Mouse (Mus musculus) intestine, embryonic 14.5 days (tissue): ENCODE measurements at regions not wholly inside any gene's neighbourhood (a gene's known extent, or its start where the extent isn't known, plus 50 kb on each side); places are given as distances from the start of the nearest gene placed in this dataset.

Experiments used
- ATAC-seq: fragments of 200-750 bp; cut with Nextera tagmentation; replicated peaks from 2 replicates; pipeline ENCODE4 v1.8.0; 2017; ENCODE audit warnings: low read depth, moderate number of reproducible peaks, moderate TSS enrichment, moderate library complexity; ENCODE audit not compliant: low FRiP score, low TSS enrichment
- DNase-seq: peaks from one replicate; pipeline ENCODE4 v3.0.0-alpha.2; 2018; ENCODE audit warnings: low spot score
- H3K27ac ChIP-seq: fragments of 300-500 bp; sonication (generic); 2 replicates; pipeline ENCODE4 v1.5.1; 2014; ENCODE audit warnings: low read depth, mild to moderate bottlenecking, control low read depth
- H3K27me3 ChIP-seq: fragments of 300-500 bp; sonication (generic); replicated peaks from 2 replicates; pipeline ENCODE4 v1.6.1; 2014; ENCODE audit warnings: low read length, control low read depth; ENCODE audit not compliant: control insufficient read depth, insufficient read depth
- H3K36me3 ChIP-seq: fragments of 300-500 bp; sonication (generic); 2 replicates; pipeline ENCODE4 v1.6.1; 2014; ENCODE audit warnings: low read length, control low read depth; ENCODE audit not compliant: control insufficient read depth, insufficient read depth
- H3K4me1 ChIP-seq: fragments of 300-500 bp; sonication (generic); replicated peaks from 2 replicates; pipeline ENCODE4 v1.6.1; 2014; ENCODE audit warnings: low read length, control low read depth, mixed read lengths; ENCODE audit not compliant: control insufficient read depth, insufficient read depth
- H3K4me2 ChIP-seq: fragments of 300-500 bp; sonication (generic); 2 replicates; pipeline ENCODE4 v1.6.1; 2014; ENCODE audit warnings: low read length
- H3K4me3 ChIP-seq: fragments of 300-500 bp; sonication (generic); 2 replicates; pipeline ENCODE4 v1.5.1; 2014; ENCODE audit warnings: low read depth, low read length, control low read depth, mixed read lengths
- H3K9ac ChIP-seq: fragments of 300-500 bp; sonication (generic); 2 replicates; pipeline ENCODE4 v1.6.1; 2014; ENCODE audit warnings: mild to moderate bottlenecking, low read length
- H3K9me3 ChIP-seq: fragments of 300-500 bp; sonication (generic); 2 replicates; pipeline ENCODE4 v1.6.1; 2016; ENCODE audit warnings: low read length, control low read depth; ENCODE audit not compliant: control insufficient read depth
- WGBS: fragments of 180-500 bp; shearing (Covaris S2); extraction: QIAGEN DNeasy Blood & Tissue Kit; methylation state at CpG from one replicate; pipeline ENCODE4 v1.1.7; 2014; 5-methylcytosine and 5-hydroxymethylcytosine counted together

DNA sequence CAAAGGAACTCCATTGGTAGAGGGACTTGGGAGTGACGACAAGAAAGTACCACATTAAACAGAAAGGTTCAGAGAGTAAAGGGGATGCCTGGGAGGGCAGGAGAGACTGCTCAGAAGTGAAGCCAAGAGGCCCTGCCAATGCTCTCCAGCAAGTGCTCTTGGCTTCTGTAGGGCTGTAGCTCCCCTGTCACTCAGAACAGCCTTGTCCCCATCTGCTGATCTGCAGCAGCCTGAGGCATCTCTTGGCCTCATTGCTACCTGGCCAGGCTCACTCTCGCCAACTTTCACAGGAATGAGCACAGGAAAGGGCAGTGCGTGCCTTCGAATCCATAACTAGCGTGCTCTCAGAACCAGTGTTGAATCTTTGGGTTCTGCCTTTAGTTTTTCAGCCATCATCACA lies 205.2 kb upstream of the Gm10295 start:
- DNase-seq (no peak), ATAC-seq (no peak)
- Histone ChIP-seq H3K9me3 (no peaks in the 10 kb centered on the region), H3K4me1 (no peaks in the 10 kb centered on the region), H3K4me2 (no peak overlapping the region), H3K27me3 (no peaks in the 10 kb centered on the region), H3K36me3 (no peaks in the 10 kb centered on the region), H3K9ac (no peak overlapping the region), H3K27ac (no peak overlapping the region), H3K4me3 (no peak overlapping the region)
- WGBS = 89% methylated on average over 5 of the region's 5 CpGs

DNA sequence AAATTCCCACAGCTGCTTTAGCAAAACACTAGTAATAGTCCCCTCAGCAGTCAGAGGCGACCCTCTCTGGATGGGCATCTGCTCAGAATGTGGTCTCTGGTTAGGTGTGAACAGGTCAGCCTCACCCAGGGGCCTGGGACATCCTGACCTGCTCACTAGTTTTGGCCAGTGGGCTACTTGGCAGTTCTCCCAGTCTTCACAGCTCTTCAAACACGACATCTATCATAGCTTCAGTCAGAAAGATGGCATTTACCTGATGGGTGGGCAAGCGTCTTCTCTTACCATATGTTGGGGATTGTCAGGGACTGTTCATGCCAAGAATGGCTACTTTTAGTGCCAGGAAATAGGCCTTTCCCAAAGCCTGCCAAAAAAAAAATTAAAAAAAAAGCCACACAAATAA lies 204.2 kb upstream of the Gm10295 start:
- 85% methylated on average over 3 of the region's 3 CpGs for WGBS
- ATAC-seq = no peak
- H3K4me3 ChIP-seq = no peak overlapping the region
- H3K9ac ChIP-seq = no peak overlapping the region
- no peaks in the 10 kb centered on the region for H3K27me3 ChIP-seq
- H3K4me2 ChIP-seq = no peak overlapping the region
- H3K9me3 ChIP-seq = no peaks in the 10 kb centered on the region
- H3K36me3 ChIP-seq = no peaks in the 10 kb centered on the region
- H3K4me1 ChIP-seq = no peaks in the 10 kb centered on the region
- H3K27ac ChIP-seq = no peak overlapping the region
- DNase-seq = no peak

DNA sequence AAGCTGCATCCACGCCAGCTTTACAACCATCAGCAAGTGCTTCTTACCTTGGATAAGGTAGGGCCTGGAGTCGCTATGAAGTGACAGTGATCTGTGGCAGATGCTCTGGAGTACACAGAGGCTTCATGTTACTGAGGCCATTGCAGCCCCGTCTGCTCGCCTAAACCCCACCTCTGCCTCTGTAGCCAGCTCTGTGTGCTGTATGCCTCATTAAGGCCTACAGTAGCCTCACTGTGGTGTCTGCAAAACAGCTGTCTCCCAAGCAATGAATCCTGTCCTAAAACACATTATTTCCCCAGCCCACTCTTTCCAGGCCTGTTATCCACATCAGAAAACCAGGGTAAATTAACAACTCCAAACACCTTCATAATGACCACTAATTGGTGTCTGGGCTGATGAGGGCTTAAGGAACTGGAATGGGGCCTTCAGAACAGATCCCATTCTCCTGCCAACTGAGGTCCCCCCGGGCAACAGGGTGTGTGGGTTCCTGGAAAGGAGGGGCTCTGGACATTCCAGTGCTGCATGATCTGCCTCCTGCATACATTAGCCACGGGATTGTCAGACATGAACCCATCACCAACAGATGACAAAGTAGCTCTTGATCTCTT lies 195.4 kb upstream of the Gm10295 start:
- ATAC-seq (no peak), DNase-seq (no peak)
- 54% methylated on average over 6 of the region's 6 CpGs for WGBS
- H3K4me2 ChIP-seq = no peak overlapping the region
- H3K27ac ChIP-seq = no peak overlapping the region
- no peaks in the 10 kb centered on the region for H3K27me3 ChIP-seq
- no peak overlapping the region for H3K4me3 ChIP-seq
- H3K9me3 ChIP-seq = no peaks in the 10 kb centered on the region
- H3K9ac ChIP-seq = no peak overlapping the region
- no peaks in the 10 kb centered on the region for H3K4me1 ChIP-seq
- no peaks in the 10 kb centered on the region for H3K36me3 ChIP-seq

DNA sequence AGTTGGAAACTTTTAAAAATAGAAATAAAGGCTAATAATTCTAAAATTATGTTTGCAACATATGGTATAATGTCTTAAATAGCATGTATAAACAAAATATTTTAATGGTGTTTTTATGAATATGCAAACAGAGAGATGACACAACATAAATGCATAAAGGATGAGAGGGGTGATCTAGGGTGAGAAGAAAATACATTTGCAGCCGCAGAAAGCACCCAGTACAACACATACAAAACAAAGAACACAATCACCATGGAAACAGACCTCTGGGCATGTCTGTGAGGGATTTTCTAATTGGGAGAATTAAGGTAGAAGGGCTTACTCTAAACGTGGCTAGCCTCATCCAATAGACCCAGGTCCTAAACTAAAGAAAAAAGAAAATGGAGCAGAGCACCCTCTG lies 190.2 kb upstream of the Gm10295 start:
- WGBS = 69% methylated on average over 2 of the region's 2 CpGs
- H3K4me3 ChIP-seq = no peak overlapping the region

DNA sequence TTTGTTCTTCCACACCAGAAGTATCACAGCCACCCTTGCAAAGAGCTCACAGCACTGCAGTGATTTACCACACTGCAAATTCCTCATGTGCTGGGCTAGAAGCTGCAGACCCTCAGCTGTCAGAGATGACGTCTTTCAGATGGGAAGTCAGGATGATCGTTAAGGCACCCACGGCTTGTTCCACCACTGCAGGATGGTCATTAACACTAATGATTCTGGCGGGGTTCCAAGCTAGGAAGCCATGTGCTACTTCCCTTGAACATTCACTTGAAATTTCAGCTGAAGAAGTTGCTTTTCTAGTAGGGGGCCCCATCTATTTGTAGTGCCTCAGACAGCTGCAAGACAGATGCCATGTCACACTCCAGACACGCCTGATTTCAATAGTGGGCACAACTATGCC lies 181.8 kb upstream of the Gm10295 start:
- H3K27me3 ChIP-seq = no peaks in the 10 kb centered on the region
- no peak overlapping the region for H3K4me3 ChIP-seq
- DNase-seq (no peak), ATAC-seq (0 out of 2 replicates have a peak, but pooled peaks have one; percentile 47)
- H3K9ac ChIP-seq = no peak overlapping the region
- 22% methylated on average over 5 of the region's 5 CpGs for WGBS
- H3K27ac ChIP-seq = no peak overlapping the region
- H3K4me2 ChIP-seq = no peak overlapping the region
- no peaks in the 10 kb centered on the region for H3K36me3 ChIP-seq
- no peaks in the 10 kb centered on the region for H3K9me3 ChIP-seq
- H3K4me1 ChIP-seq = peaks cover 8% of the 10 kb centered on the region

More for the DNA sequence above, 190.2 kb upstream of the Gm10295 start:
- Histone ChIP-seq H3K27me3 (no peaks in the 10 kb centered on the region), H3K4me2 (no peak overlapping the region), H3K9me3 (no peaks in the 10 kb centered on the region), H3K27ac (no peak overlapping the region), H3K4me1 (no peaks in the 10 kb centered on the region), H3K36me3 (no peaks in the 10 kb centered on the region), H3K9ac (no peak overlapping the region)
- ATAC-seq (no peak), DNase-seq (no peak)

DNA sequence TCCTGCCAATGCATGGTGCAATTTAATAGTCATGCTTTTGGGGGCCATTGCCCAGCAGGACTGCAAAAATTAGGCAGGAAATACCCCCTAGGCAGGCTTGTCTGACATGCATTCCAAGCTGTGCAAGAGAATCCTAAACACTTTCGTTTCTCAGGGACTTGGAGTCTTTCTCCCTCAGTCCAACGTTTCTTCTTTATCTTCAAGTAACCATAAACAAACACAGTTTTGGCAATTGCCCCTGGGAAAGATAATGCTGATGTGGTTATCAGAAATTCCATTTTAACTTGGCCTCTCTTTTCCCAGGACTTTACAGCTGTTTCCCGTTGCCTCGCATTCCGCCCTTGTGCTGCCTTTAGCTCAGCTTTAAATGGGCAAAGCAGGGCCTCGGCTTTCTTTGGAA lies 180.2 kb upstream of the Gm10295 start:
- Histone ChIP-seq H3K27me3 (no peaks in the 10 kb centered on the region), H3K4me3 (no peak overlapping the region), H3K4me1 (peaks cover 8% of the 10 kb centered on the region), H3K9me3 (no peaks in the 10 kb centered on the region), H3K36me3 (no peaks in the 10 kb centered on the region), H3K27ac (peak overlapping the region; percentile 43; the same call in 1 of the 2 replicates), H3K4me2 (no peak overlapping the region), H3K9ac (no peak overlapping the region)
- ATAC-seq (no peak), DNase-seq (no peak)
- WGBS = 19% methylated on average over 6 of the region's 6 CpGs

DNA sequence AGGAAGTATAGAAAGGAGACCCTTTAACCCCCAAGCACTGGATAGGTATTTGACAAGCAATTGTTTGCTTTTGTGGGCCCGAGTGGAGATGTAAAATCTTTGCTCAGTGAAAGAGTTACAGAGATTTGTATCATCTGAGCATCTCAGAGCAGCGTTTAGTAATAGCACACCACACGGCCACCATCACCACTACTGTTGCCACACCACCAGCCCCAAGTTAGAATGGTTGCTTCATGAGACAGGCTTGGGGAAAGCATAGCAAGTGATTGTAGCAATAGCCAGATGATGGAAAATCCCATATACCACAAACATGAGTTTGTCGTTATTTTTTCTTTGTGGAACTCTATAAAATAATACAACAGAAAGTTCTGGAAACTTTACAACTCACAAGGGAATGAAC lies 179.6 kb upstream of the Gm10295 start:
- Histone ChIP-seq H3K4me1 (peaks cover 8% of the 10 kb centered on the region), H3K36me3 (no peaks in the 10 kb centered on the region), H3K27ac (peak overlapping the region; percentile 43; the same call in 1 of the 2 replicates), H3K9me3 (no peaks in the 10 kb centered on the region), H3K27me3 (no peaks in the 10 kb centered on the region), H3K9ac (no peak overlapping the region), H3K4me3 (no peak overlapping the region), H3K4me2 (no peak overlapping the region)
- DNase-seq = no peak
- 82% methylated on average over 4 of the region's 4 CpGs for WGBS
- ATAC-seq = no peak

DNA sequence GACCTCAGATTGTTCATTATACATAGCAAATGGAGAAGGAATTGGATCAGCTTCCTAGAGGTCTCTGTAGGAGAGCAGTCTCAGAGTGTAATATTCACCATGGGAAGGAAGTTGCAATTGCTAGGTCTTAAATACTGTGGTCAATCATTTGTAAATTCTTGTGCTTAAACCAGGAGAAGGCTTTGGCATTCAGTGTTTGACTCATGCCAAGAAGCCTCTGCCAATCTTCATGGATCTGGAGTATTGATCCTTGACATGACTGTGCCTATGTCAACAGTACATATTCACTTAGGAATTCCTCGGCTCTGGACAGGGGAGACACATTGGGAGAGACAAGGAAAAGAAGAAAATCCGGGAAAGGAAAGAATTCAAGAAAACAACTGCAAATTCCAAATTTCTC lies 174.9 kb upstream of the Gm10295 start:
- no peaks in the 10 kb centered on the region for H3K9me3 ChIP-seq
- no peaks in the 10 kb centered on the region for H3K36me3 ChIP-seq
- no peak overlapping the region for H3K27ac ChIP-seq
- DNase-seq (no peak), ATAC-seq (no peak)
- H3K27me3 ChIP-seq = no peaks in the 10 kb centered on the region
- WGBS = 81% methylated on average over 2 of the region's 2 CpGs
- no peaks in the 10 kb centered on the region for H3K4me1 ChIP-seq
- H3K4me2 ChIP-seq = no peak overlapping the region
- H3K4me3 ChIP-seq = no peak overlapping the region
- no peak overlapping the region for H3K9ac ChIP-seq

DNA sequence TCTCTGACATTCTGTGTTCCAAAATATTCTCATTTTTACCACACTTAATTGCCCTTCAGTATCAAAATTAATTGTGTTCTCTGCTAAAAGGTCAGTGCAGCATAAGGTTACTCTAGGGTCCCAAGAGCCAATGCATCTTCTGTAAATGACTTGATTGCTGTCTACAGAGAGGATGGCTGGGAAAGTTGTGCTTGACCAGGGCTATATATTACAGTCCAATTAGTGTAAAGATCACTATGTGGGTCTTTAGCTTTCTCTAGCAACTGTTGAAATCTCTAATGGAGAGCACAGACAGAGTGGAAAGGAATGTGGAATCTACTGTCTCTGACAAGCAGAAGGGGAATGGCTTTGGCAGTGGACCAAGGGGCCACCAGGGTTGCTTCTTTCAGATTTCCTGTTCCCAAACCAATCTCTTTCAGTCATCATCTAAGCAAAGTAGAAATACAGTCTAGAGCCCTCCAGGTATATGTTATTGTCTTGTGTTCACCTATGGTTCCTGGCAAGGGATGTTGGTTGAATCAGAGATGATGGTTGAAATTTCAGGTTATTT lies 173.4 kb upstream of the Gm10295 start:
- Histone ChIP-seq H3K36me3 (no peaks in the 10 kb centered on the region), H3K27me3 (no peaks in the 10 kb centered on the region), H3K4me1 (no peaks in the 10 kb centered on the region), H3K4me3 (no peak overlapping the region), H3K9ac (no peak overlapping the region), H3K9me3 (no peaks in the 10 kb centered on the region), H3K27ac (no peak overlapping the region), H3K4me2 (no peak overlapping the region)
- DNase-seq (no peak), ATAC-seq (no peak)
